Mouse (Mus musculus) v-Abl transformed pro-B cells (cell line): Measurements from ENCODE around the gene Sbk1.
"Not testable (repeated sequence)": the region's sequence is repeated elsewhere in the genome, so short reads cannot be mapped to it uniquely, and the experiment has no call there.

Source experiments
- in situ Hi-C, 2 experiments: fragments of 400-800 bp; cut with MboI; formaldehyde crosslinking; loops; one replicate each; pipeline ENCODE4 v1.15.1; 2025; ENCODE audit not compliant: unreplicated experiment in 2 of 2

The Sbk1 gene

GRCm38 (mm10) chr7:126261823-126262222 lies 10.6 kb upstream of the Sbk1 start:
- in situ Hi-C loops, result loop anchor here (5.0 kb wide), 2 partner anchors 40 to 115 kb away; partner anchors contain the start of gene Spns1 (in 2 of the 2)

GRCm38 (mm10) chr7:126263964-126264363 lies 8.5 kb upstream of the Sbk1 start:
- in situ Hi-C loops, result loop anchor here (5.0 kb wide), 2 partner anchors 38 to 113 kb away; partner anchors contain the start of gene Spns1 (in 2 of the 2)

GRCm38 (mm10) chr7:126265949-126266348 lies 6.5 kb upstream of the Sbk1 start:
- in situ Hi-C loops, result no loop called here

- in situ Hi-C loops, result no loop called here
Observed at GRCm38 (mm10) chr7:126266372-126266870, 6.0 kb upstream of the Sbk1 start.

- in situ Hi-C loops, result no loop called here
Observed at GRCm38 (mm10) chr7:126267606-126268005, 4.8 kb upstream of the Sbk1 start.

- in situ Hi-C loops, result no loop called here
Observed at GRCm38 (mm10) chr7:126272770-126273311, 422 bp downstream of the Sbk1 start.

GRCm38 (mm10) chr7:126273351-126274042 lies 1.1 kb downstream of the Sbk1 start:
- in situ Hi-C loops, result no loop called here

GRCm38 (mm10) chr7:126274137-126274536 lies 1.7 kb downstream of the Sbk1 start:
- in situ Hi-C loops, result no loop called here

- in situ Hi-C loops, result no loop called here
Observed at GRCm38 (mm10) chr7:126274626-126275025, 2.2 kb downstream of the Sbk1 start.

- in situ Hi-C loops, result no loop called here
Observed at GRCm38 (mm10) chr7:126275711-126276110, 3.3 kb downstream of the Sbk1 start.

GRCm38 (mm10) chr7:126276297-126276696 lies 3.9 kb downstream of the Sbk1 start:
- in situ Hi-C loops, result no loop called here

- in situ Hi-C loops, result no loop called here
Observed at GRCm38 (mm10) chr7:126277536-126278295, 5.3 kb downstream of the Sbk1 start.

GRCm38 (mm10) chr7:126278799-126279198 lies 6.4 kb downstream of the Sbk1 start:
- in situ Hi-C loops, result no loop called here

- in situ Hi-C loops, result no loop called here
Observed at GRCm38 (mm10) chr7:126279774-126280482, 7.5 kb downstream of the Sbk1 start.

- in situ Hi-C loops, result no loop called here
Observed at GRCm38 (mm10) chr7:126280696-126281095, 8.3 kb downstream of the Sbk1 start.

GRCm38 (mm10) chr7:126281876-126282682 lies 9.7 kb downstream of the Sbk1 start:
- in situ Hi-C loops, result no loop called here

GRCm38 (mm10) chr7:126282683-126282990 lies 10.2 kb downstream of the Sbk1 start:
- in situ Hi-C loops, result not testable (repeated sequence)

GRCm38 (mm10) chr7:126284021-126284420 lies 11.6 kb downstream of the Sbk1 start:
- in situ Hi-C loops, result no loop called here

GRCm38 (mm10) chr7:126284441-126284840 lies 12.0 kb downstream of the Sbk1 start:
- in situ Hi-C loops, result no loop called here

GRCm38 (mm10) chr7:126284865-126285264 lies 12.4 kb downstream of the Sbk1 start:
- in situ Hi-C loops, result no loop called here
